Mouse (Mus musculus): Measurements from ENCODE around the gene Mxra8. TPM values are rescaled to one million over a fixed set of nuclear protein-coding genes. Genes with fewer than 3 reads are reported as not detected.

Gene Mxra8
- polyA plus RNA-seq, 1 experiment from 2014 or later, result 28.3 TPM

DNA sequence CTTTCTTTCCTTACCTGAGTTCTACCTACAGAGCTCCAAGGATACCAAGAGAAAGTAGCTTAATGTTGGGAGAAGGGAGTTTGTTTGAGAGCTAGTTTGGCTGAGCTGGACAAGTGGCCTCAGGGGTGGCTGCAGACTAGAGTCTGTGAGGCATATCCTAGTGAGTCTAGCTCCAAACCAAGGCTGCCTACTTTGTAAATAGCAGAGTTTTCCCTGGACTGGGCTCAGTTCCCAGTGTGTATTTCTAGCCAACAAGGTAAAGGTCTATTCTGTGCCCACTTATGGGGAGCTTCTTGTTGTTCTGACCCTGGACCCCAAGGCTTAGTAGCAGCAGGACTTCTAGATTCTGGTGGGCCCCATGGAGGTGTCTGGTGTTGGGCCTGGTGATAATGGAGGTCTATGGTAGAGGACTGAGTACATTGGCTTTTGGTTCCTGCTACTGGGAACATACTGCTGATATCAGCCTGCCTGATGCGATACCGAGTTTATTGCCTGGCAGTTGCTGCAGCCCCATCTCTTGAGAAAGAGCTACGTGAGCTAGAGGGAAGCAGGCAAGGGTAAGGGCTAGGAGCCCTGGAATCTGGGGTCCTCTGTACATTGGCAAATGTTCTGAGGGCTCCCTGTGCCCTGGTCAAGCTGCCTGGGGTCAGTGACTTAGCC lies 10.4 kb downstream of the Mxra8 start:
- H3K9ac ChIP-seq (replicated peaks), result no peak overlapping the region
- H3K4me3 ChIP-seq (replicated peaks), result no peak overlapping the region
- peaks cover 54% of the 10 kb centered on the region for H3K4me1 ChIP-seq
- 91% methylated on average over 3 of the region's 3 CpGs for WGBS
- H3K27ac ChIP-seq (replicated peaks), result no peak overlapping the region
- H3K36me3 ChIP-seq, result peaks cover 18% of the 10 kb centered on the region
- no peaks in the 10 kb centered on the region for H3K9me3 ChIP-seq (replicated peaks)
- no peaks in the 10 kb centered on the region for H3K27me3 ChIP-seq (replicated peaks)
- ATAC-seq (ENCODE audit: low FRiP score), result no peak
- peak overlapping the region; percentile 82; the same call in 1 of the 2 replicates for H3K4me2 ChIP-seq

DNA sequence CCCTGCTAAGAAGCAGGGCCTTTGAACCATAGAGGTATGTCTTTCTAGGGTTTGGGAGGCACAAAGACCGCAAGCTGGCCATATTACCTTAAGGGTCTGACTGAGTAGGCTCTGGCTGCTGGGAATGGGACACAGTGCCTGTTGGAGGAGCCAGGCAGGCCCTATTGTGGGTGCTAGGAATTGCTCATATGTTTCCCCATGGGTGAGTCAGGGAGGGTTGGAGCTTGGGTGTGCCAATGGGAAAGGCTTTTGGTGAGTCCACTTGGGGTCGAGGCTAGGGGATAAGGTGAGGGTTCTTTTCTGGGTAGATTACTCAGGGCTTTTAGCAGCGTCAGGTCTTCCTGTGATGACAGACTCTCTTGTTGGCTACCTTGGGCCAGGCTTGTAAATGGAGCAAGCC lies 11.9 kb downstream of the Mxra8 start:
- no peak for ATAC-seq (ENCODE audit: low FRiP score)
- Histone ChIP-seq H3K9ac (replicated peaks) (no peak overlapping the region), H3K4me3 (replicated peaks) (no peak overlapping the region), H3K4me1 (peaks cover 50% of the 10 kb centered on the region), H3K4me2 (no peak overlapping the region), H3K27ac (replicated peaks) (no peak overlapping the region), H3K27me3 (replicated peaks) (no peaks in the 10 kb centered on the region), H3K9me3 (replicated peaks) (no peaks in the 10 kb centered on the region), H3K36me3 (peaks cover 33% of the 10 kb centered on the region)
- WGBS, result 95% methylated on average over 3 of the region's 3 CpGs

DNA sequence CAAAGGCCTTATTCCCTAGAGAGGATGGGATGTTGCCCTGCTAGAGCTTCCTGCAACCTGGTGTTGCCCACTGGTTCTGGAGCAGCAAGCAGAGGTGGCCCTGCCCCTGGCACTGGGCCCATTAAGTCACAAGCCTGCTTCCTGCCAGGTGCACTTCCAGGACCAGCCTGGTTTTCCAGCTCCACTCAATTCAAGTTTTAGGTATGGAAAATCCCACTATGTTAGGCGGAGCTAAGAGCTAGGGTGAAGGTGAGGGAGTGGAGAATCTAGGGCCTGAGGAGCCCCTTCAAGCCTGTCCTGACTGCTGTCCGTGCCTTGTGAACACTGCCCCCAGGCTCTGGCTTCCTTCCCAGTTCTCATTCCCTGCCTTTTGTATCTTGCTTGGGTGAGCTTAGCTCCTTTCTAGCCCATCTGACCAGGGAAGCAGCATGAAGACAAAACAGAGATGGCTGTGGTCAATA lies 12.5 kb downstream of the Mxra8 start:
- no peak overlapping the region for H3K4me3 ChIP-seq (replicated peaks)
- H3K9ac ChIP-seq (replicated peaks), result no peak overlapping the region
- WGBS, result 66% methylated on average over 2 of the region's 2 CpGs

DNA sequence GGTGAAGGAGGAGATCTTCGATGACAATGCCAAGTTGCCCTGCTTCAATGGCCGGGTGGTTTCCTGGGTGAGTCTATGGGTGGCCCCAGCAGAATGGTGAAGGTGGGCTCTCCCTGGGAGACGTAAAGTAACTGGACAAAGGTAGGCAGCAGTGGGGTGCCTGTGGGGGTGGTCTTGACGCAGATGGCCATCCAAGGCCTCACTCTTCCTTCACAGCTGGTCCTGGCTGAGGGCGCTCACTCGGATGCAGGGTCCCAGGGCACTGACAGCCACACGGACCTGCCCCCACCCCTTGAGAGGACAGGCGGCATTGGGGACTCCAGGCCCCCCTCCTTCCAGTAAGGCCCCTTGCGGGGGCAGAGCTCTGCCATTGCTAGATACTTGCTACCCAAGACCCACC lies 13.9 kb downstream of the Mxra8 start:
- Histone ChIP-seq H3K9me3 (replicated peaks) (no peaks in the 10 kb centered on the region), H3K4me2 (no peak overlapping the region), H3K27ac (replicated peaks) (no peak overlapping the region), H3K36me3 (peaks cover 53% of the 10 kb centered on the region), H3K9ac (replicated peaks) (no peak overlapping the region), H3K27me3 (replicated peaks) (no peaks in the 10 kb centered on the region), H3K4me3 (replicated peaks) (no peak overlapping the region), H3K4me1 (peaks cover 38% of the 10 kb centered on the region)
- 92% methylated on average over 9 of the region's 9 CpGs for WGBS
- no peak for ATAC-seq (ENCODE audit: low FRiP score)

More for the DNA sequence above, 12.5 kb downstream of the Mxra8 start:
- no peaks in the 10 kb centered on the region for H3K9me3 ChIP-seq (replicated peaks)
- H3K4me1 ChIP-seq, result peaks cover 45% of the 10 kb centered on the region
- no peaks in the 10 kb centered on the region for H3K27me3 ChIP-seq (replicated peaks)
- no peak overlapping the region for H3K4me2 ChIP-seq
- H3K36me3 ChIP-seq, result peaks cover 39% of the 10 kb centered on the region
- no peak for ATAC-seq (ENCODE audit: low FRiP score)
- no peak overlapping the region for H3K27ac ChIP-seq (replicated peaks)

DNA sequence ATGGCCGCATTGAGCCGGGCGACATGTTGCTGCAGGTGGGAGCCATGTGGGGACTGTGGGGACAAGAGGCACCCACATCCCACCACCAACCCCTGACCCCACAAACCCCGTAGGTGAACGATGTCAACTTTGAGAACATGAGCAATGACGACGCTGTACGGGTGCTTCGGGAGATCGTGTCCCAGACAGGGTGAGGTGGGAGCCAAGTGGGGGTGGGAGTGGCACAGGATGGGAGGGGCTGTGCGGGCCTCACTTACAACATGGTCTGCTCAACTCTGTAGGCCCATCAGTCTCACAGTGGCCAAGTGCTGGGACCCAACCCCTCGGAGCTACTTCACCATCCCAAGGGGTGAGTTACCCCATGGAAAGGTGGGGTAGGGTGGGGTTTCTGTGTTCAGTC lies 15.5 kb downstream of the Mxra8 start:
- H3K27me3 ChIP-seq (replicated peaks), result no peaks in the 10 kb centered on the region
- no peak for ATAC-seq (ENCODE audit: low FRiP score)
- H3K9me3 ChIP-seq (replicated peaks), result no peaks in the 10 kb centered on the region
- peaks cover 69% of the 10 kb centered on the region for H3K36me3 ChIP-seq
- H3K9ac ChIP-seq (replicated peaks), result no peak overlapping the region
- over 99% methylated on average over 12 of the region's 12 CpGs for WGBS
- H3K4me1 ChIP-seq, result peaks cover 22% of the 10 kb centered on the region
- no peak overlapping the region for H3K4me2 ChIP-seq
- H3K27ac ChIP-seq (replicated peaks), result no peak overlapping the region
- H3K4me3 ChIP-seq (replicated peaks), result no peak overlapping the region

DNA sequence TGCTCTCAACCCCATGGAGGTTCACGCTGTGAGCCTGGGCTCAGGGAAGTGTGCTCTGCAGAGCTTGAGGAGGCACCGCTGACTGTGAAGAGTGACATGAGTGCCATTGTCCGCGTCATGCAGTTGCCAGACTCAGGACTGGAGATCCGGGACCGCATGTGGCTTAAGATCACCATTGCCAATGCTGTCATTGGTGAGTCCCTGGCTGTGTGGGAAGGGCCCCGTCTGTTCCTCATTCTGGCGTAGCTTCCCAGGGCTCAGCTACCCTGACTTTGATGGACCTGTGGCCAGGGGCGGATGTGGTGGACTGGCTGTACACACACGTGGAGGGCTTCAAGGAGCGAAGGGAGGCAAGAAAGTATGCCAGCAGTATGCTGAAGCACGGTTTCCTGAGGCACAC lies 16.6 kb downstream of the Mxra8 start:
- Histone ChIP-seq H3K4me3 (replicated peaks) (no peak overlapping the region), H3K27me3 (replicated peaks) (no peaks in the 10 kb centered on the region), H3K9ac (replicated peaks) (no peak overlapping the region), H3K4me1 (peaks cover 11% of the 10 kb centered on the region), H3K9me3 (replicated peaks) (no peaks in the 10 kb centered on the region), H3K36me3 (peaks cover 79% of the 10 kb centered on the region), H3K4me2 (no peak overlapping the region), H3K27ac (replicated peaks) (no peak overlapping the region)
- ATAC-seq (ENCODE audit: low FRiP score), result no peak
- 97% methylated on average over 12 of the region's 12 CpGs for WGBS

DNA sequence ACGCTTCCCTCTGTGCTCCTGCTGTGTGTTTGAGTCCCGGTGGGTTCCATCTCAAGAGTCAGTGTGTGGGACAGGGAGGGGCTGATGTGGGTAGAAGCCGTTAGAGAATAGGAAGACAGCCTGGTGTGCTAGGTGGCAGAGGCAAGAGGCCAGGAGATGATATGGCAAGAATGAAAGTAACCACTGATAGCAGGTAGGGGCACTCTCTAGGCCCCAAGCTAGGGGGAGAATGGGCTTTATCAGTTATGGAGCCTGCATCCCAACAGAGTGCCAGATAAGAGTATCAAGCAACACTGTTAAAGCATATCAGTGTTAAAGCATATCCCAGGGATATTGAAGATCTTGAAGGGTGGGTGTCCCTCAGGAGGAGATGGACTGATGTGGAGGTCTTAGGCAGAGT lies 17.4 kb downstream of the Mxra8 start:
- H3K27me3 ChIP-seq (replicated peaks), result no peaks in the 10 kb centered on the region
- no peak overlapping the region for H3K9ac ChIP-seq (replicated peaks)
- no peak overlapping the region for H3K4me3 ChIP-seq (replicated peaks)
- H3K27ac ChIP-seq (replicated peaks), result no peak overlapping the region
- no peaks in the 10 kb centered on the region for H3K9me3 ChIP-seq (replicated peaks)
- no peak overlapping the region for H3K4me2 ChIP-seq
- ATAC-seq (ENCODE audit: low FRiP score), result no peak
- H3K36me3 ChIP-seq, result peaks cover 87% of the 10 kb centered on the region
- WGBS, result 86% methylated on average over 3 of the region's 3 CpGs
- peaks cover 4% of the 10 kb centered on the region; the same call in 1 of the 2 replicates for H3K4me1 ChIP-seq

DNA sequence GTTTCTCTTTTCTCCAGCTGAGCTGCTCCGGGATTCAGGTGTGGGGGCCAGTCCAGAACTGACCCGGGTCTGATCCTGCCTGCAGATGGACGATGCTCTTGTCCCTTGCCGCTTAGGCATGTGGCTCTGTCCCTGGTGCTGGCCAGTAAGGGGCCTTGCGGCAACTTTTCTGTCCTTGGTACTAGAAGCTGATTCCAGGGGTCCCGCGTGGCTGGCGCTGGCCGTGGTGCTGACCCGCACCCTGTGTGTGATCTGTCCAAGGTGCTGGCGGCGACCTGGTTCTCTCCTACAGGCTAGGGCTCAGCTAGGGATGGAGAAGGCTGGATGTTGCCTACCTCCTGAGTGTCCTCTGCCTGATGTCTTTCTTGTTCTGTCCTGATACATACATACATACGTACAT lies 19.8 kb downstream of the Mxra8 start:
- no peaks in the 10 kb centered on the region for H3K9me3 ChIP-seq (replicated peaks)
- no peaks in the 10 kb centered on the region for H3K4me1 ChIP-seq
- no peak for ATAC-seq (ENCODE audit: low FRiP score)
- H3K9ac ChIP-seq (replicated peaks), result no peak overlapping the region
- peaks cover 78% of the 10 kb centered on the region for H3K36me3 ChIP-seq
- no peaks in the 10 kb centered on the region for H3K27me3 ChIP-seq (replicated peaks)
- no peak overlapping the region for H3K27ac ChIP-seq (replicated peaks)
- 33% methylated on average over 13 of the region's 13 CpGs for WGBS
- no peak overlapping the region for H3K4me3 ChIP-seq (replicated peaks)
- no peak overlapping the region for H3K4me2 ChIP-seq

DNA sequence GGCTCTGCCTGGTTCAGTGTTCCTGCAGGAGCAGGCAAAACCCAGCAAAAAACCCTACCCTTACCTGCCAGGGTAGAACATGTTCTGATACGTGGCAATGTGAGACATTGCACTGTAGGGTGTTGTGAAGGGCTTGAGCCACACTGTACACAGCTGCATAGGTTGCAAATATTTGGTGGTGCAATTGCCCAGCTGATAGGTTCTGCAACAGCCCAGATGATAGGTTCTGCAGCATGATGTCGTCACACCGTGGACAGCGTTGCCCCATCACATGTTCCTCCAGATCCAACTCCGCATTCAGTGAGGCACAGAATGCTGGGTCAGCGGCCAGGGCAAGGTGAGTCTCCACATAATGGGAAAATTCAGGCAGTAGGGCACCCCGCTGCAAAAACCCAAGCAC lies 22.3 kb downstream of the Mxra8 start:
- H3K36me3 ChIP-seq, result peaks cover 70% of the 10 kb centered on the region
- H3K4me1 ChIP-seq, result no peaks in the 10 kb centered on the region
- H3K27ac ChIP-seq (replicated peaks), result no peak overlapping the region
- H3K27me3 ChIP-seq (replicated peaks), result no peaks in the 10 kb centered on the region
- ATAC-seq (ENCODE audit: low FRiP score), result no peak
- no peak overlapping the region for H3K4me3 ChIP-seq (replicated peaks)
- no peaks in the 10 kb centered on the region for H3K9me3 ChIP-seq (replicated peaks)
- WGBS, result 92% methylated on average over 7 of the region's 7 CpGs
- H3K9ac ChIP-seq (replicated peaks), result no peak overlapping the region
- no peak overlapping the region for H3K4me2 ChIP-seq

DNA sequence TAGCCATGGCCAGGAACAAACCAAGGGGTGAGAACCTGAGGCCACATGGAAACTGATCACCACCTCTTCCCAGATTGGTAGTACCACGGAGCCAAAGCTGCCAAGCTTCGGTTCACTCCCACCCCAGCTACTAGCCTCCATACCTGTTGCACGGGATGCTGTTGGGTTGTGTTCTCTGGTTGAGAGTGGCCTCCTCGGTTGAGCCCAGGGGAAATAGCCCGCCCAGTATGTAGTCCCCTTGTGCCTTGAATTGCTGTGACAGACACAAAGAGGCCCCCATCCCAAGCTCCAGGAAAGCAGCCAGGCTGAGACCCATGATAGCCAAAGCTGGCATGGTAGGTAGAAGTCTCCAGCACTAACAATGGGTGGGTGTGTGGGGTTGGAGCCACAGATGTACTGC lies 23.5 kb downstream of the Mxra8 start, which contains the start of gene Tas1r3:
Gene Tas1r3 (minus strand): TSS at position 362 of the 400 bp plus-strand sequence.
- no peaks in the 10 kb centered on the region for H3K9me3 ChIP-seq (replicated peaks)
- H3K9ac ChIP-seq (replicated peaks), result no peak within 1 kb of the TSS
- H3K36me3 ChIP-seq, result peaks cover 66% of the 10 kb centered on the region
- peaks cover 2% of the 10 kb centered on the region for H3K4me1 ChIP-seq
- no peak within 1 kb of the TSS for H3K4me3 ChIP-seq (replicated peaks)
- no peak for ATAC-seq (ENCODE audit: low FRiP score)
- no peaks in the 10 kb centered on the region for H3K27me3 ChIP-seq (replicated peaks)
- no peak within 1 kb of the TSS for H3K27ac ChIP-seq (replicated peaks)
- no peak within 1 kb of the TSS for H3K4me2 ChIP-seq
- 81% methylated on average over 5 of the region's 5 CpGs for WGBS

DNA sequence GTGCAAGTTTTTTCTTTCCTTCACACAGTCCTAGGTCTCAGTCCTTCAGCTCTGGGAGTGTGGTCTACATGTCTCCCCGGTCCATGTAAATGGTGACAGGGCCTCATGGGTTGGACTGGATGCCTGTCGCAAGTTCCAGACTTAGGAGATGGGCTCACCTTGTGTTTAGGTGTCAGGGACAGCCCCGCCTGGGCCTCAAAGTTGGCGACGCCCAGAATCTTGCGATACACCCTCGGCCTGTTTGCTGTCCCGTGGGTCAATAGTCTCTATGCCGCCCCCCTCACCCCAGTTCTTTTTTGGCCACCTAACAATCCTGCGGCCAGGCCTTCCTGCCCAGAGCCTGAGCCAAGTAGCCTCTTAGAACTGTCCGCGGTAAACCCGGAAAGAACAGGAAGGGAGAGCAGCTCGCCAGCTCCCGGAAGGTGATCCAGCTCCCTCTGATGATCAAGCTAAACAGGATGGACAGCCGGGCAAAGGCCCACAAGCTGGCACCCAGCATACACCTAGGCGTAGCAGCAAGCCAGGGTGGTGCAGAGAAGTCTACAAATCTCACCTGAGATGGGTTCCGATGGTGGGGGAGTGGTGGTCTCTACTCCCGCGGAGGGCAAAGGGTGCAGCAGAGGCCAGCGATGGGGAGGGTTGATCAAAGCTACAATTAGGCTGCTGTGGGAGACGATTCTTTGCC lies 29.3 kb downstream of the Mxra8 start:
- Histone ChIP-seq H3K9ac (replicated peaks) (peak overlapping the region; percentile 84), H3K36me3 (peaks cover 47% of the 10 kb centered on the region), H3K4me1 (peaks cover 32% of the 10 kb centered on the region), H3K4me3 (replicated peaks) (peak overlapping the region; percentile 86), H3K4me2 (peak overlapping the region; percentile 92), H3K27me3 (replicated peaks) (no peaks in the 10 kb centered on the region), H3K27ac (replicated peaks) (peak overlapping the region; percentile 58), H3K9me3 (replicated peaks) (no peaks in the 10 kb centered on the region)
- WGBS, result 11% methylated on average over 22 of the region's 22 CpGs
- no peak; the same call in 1 of the 2 replicates for ATAC-seq (ENCODE audit: low FRiP score)
